Mouse (Mus musculus): ENCODE results near the gene Olfr957. TPM values are rescaled to one million over a fixed set of nuclear protein-coding genes. Genes with fewer than 3 reads are reported as not detected.

Olfr957 gene
- polyA plus RNA-seq, 1 experiment from 2014 or later, result not detected

Other genes starting within 250 kb of the Olfr957 start
- not detected in 2 replicates for gene Olfr945, start 239.0 kb downstream of the Olfr957 start, polyA plus RNA-seq (2015; fragmentation: Nextera tagmentation; extraction: Ambion mirVana)
- gene Olfr948, start 189.8 kb downstream of the Olfr957 start, polyA plus RNA-seq (2015; fragmentation: Nextera tagmentation; extraction: Ambion mirVana), result not detected in 2 replicates
- gene Olfr951, start 128.4 kb downstream of the Olfr957 start, polyA plus RNA-seq (2015; fragmentation: Nextera tagmentation; extraction: Ambion mirVana), result not detected in 2 replicates
- not detected in 2 replicates for gene Olfr952, start 88.7 kb downstream of the Olfr957 start, polyA plus RNA-seq (2015; fragmentation: Nextera tagmentation; extraction: Ambion mirVana)
- not detected in 2 replicates for gene Olfr954, start 59.1 kb downstream of the Olfr957 start, polyA plus RNA-seq (2015; fragmentation: Nextera tagmentation; extraction: Ambion mirVana)
- gene Olfr955, start 43.9 kb downstream of the Olfr957 start, polyA plus RNA-seq (2015; fragmentation: Nextera tagmentation; extraction: Ambion mirVana), result not detected in 2 replicates
- gene Olfr44, start 21.8 kb downstream of the Olfr957 start, polyA plus RNA-seq (2015; fragmentation: Nextera tagmentation; extraction: Ambion mirVana), result not detected in 2 replicates
- not detected in 2 replicates for gene Olfr958, start 38.2 kb upstream of the Olfr957 start, polyA plus RNA-seq (2015; fragmentation: Nextera tagmentation; extraction: Ambion mirVana)
- gene Olfr959, start 59.8 kb upstream of the Olfr957 start, polyA plus RNA-seq (2015; fragmentation: Nextera tagmentation; extraction: Ambion mirVana), result not detected in 2 replicates
- gene AW551984, start 88.6 kb upstream of the Olfr957 start, polyA plus RNA-seq (2015; fragmentation: Nextera tagmentation; extraction: Ambion mirVana), result 8.2 and 11.3 TPM in 2 replicates
- not detected in 2 replicates for gene Olfr148, start 94.8 kb upstream of the Olfr957 start, polyA plus RNA-seq (2015; fragmentation: Nextera tagmentation; extraction: Ambion mirVana)
- gene Olfr960, start 105.6 kb upstream of the Olfr957 start, polyA plus RNA-seq (2015; fragmentation: Nextera tagmentation; extraction: Ambion mirVana), result not detected in 2 replicates
- not detected in 2 replicates for gene Olfr961, start 129.3 kb upstream of the Olfr957 start, polyA plus RNA-seq (2015; fragmentation: Nextera tagmentation; extraction: Ambion mirVana)
- gene Olfr963, start 151.4 kb upstream of the Olfr957 start, polyA plus RNA-seq (2015; fragmentation: Nextera tagmentation; extraction: Ambion mirVana), result not detected in 2 replicates
- not detected in 2 replicates for gene Olfr149, start 191.3 kb upstream of the Olfr957 start, polyA plus RNA-seq (2015; fragmentation: Nextera tagmentation; extraction: Ambion mirVana)
- not detected in 2 replicates for gene Olfr965, start 195.5 kb upstream of the Olfr957 start, polyA plus RNA-seq (2015; fragmentation: Nextera tagmentation; extraction: Ambion mirVana)
- gene Olfr150, start 215.2 kb upstream of the Olfr957 start, polyA plus RNA-seq (2015; fragmentation: Nextera tagmentation; extraction: Ambion mirVana), result not detected in 2 replicates
- not detected in 2 replicates for gene Olfr967, start 230.4 kb upstream of the Olfr957 start, polyA plus RNA-seq (2015; fragmentation: Nextera tagmentation; extraction: Ambion mirVana)